Mouse (Mus musculus): ENCODE results near the gene Slc24a3. TPM values are rescaled to one million over a fixed set of nuclear protein-coding genes. Genes with fewer than 3 reads are reported as not detected.

Gene Slc24a3
- polyA plus RNA-seq, 1 experiment: 103 TPM

DNA sequence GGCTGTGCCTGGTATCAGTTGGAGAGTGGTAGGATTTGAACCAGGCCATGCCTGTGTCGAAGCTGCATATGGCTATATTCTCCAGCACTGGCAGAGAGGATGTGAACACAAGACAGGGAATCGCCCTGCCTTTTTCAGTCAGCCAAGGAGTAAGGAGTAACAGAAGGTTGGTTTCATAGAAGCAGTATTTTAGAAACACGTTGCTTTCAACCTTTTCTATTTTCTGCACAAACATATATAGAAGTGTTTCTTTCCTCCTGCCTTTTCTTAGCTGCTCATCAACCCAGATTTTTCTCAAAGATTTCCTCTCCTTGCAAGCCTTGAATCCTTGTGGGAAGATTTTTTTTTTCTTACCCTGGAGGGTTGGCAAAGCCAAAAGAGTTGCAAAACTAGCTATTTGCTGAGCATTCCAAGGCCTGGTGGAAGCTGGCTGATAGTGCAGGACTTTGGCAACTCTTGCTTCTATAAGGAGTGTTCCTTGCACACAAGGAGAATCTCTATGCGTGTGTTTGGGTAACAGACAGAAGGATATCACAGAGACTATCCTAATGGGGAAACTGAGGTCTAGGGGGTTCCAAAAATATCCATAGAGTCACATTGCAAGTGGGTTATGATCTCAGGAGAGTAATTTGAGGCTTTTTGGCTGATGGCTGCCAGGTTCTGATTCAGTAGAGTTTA, 5.6 kb downstream of the Slc24a3 start:
- Histone ChIP-seq H3K4me3 (ENCODE audit: insufficient read depth, low read depth, low read length) (no peak overlapping the region), H3K27ac (replicated peaks; ENCODE audit: low read depth, low read length) (peak overlapping the region; percentile 1; the same call in 1 of the 2 replicates), H3K4me1 (ENCODE audit: control insufficient read depth, insufficient read depth, insufficient read length, low read length) (peaks cover 12% of the 10 kb centered on the region)

GRCm38 (mm10) chr2:145175036-145175435, 7.5 kb downstream of the Slc24a3 start:
- Histone ChIP-seq H3K4me3 (ENCODE audit: insufficient read depth, low read depth, low read length) (no peak overlapping the region), H3K27ac (replicated peaks; ENCODE audit: low read depth, low read length) (no peak overlapping the region), H3K4me1 (ENCODE audit: control insufficient read depth, insufficient read depth, insufficient read length, low read length) (peaks cover 12% of the 10 kb centered on the region)

- no peaks in the 10 kb centered on the region for H3K4me1 ChIP-seq (ENCODE audit: control insufficient read depth, insufficient read depth, insufficient read length, low read length)
- no peak overlapping the region for H3K4me3 ChIP-seq (ENCODE audit: insufficient read depth, low read depth, low read length)
- no peak overlapping the region for H3K27ac ChIP-seq (replicated peaks; ENCODE audit: low read depth, low read length)
Observed at GRCm38 (mm10) chr2:145182410-145182809, 14.9 kb downstream of the Slc24a3 start.

DNA sequence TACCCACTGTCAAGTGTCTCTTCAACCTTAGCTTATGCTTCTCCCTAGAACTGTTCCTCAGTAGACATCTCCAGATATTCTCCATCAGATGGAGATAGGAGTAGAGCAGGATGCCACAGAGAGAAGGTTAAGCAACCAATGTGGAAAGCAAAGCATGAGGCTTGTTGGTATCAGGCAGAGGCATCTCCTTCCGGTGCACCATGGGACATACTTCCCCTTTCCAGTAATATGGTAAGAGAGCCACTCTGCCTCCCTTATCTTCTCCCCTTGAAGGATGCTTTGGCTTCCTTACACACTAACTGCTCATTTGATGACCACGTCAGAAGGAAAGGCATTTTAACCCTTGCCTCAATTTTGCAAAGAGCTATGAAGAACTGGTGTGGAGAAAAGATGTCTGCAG, 21.3 kb downstream of the Slc24a3 start:
- no peak overlapping the region for H3K27ac ChIP-seq (replicated peaks; ENCODE audit: low read depth, low read length)
- peaks cover 5% of the 10 kb centered on the region for H3K4me1 ChIP-seq (ENCODE audit: control insufficient read depth, insufficient read depth, insufficient read length, low read length)
- no peak overlapping the region for H3K4me3 ChIP-seq (ENCODE audit: insufficient read depth, low read depth, low read length)

- no peak overlapping the region for H3K4me3 ChIP-seq (ENCODE audit: insufficient read depth, low read depth, low read length)
- peaks cover 11% of the 10 kb centered on the region for H3K4me1 ChIP-seq (ENCODE audit: control insufficient read depth, insufficient read depth, insufficient read length, low read length)
- H3K27ac ChIP-seq (replicated peaks; ENCODE audit: low read depth, low read length): no peak overlapping the region
Observed at GRCm38 (mm10) chr2:145196043-145196442, 28.5 kb downstream of the Slc24a3 start.

GRCm38 (mm10) chr2:145196501-145197042, 29.0 kb downstream of the Slc24a3 start:
- no peak overlapping the region for H3K4me3 ChIP-seq (ENCODE audit: insufficient read depth, low read depth, low read length)
- H3K27ac ChIP-seq (replicated peaks; ENCODE audit: low read depth, low read length): no peak overlapping the region

DNA sequence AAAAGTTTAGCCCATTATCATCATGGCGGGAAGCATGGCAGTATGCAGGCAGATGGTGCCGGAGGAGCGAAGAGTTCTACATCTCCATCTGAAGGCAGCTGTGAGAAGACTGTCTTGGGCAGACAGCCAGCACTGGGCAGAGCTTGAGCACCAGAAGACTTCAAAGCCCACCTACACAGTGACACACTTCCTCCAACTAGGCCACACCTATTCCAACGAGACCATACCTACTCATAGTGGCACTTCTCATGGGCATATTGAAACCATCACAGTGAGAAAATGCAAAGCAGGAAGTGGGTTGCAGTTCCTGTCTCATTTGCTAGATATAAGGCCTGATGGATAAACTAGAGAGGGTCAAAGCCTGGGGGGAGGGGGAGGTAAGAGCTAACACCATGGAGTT, 29.5 kb downstream of the Slc24a3 start:
- Histone ChIP-seq H3K27ac (replicated peaks; ENCODE audit: low read depth, low read length) (no peak overlapping the region), H3K4me3 (ENCODE audit: insufficient read depth, low read depth, low read length) (no peak overlapping the region), H3K4me1 (ENCODE audit: control insufficient read depth, insufficient read depth, insufficient read length, low read length) (peaks cover 10% of the 10 kb centered on the region)

More at GRCm38 (mm10) chr2:145196501-145197042, 29.0 kb downstream of the Slc24a3 start:
- H3K4me1 ChIP-seq (ENCODE audit: control insufficient read depth, insufficient read depth, insufficient read length, low read length): peaks cover 11% of the 10 kb centered on the region

- no peak overlapping the region for H3K4me3 ChIP-seq (ENCODE audit: insufficient read depth, low read depth, low read length)
- no peaks in the 10 kb centered on the region for H3K4me1 ChIP-seq (ENCODE audit: control insufficient read depth, insufficient read depth, insufficient read length, low read length)
- no peak overlapping the region for H3K27ac ChIP-seq (replicated peaks; ENCODE audit: low read depth, low read length)
Observed at GRCm38 (mm10) chr2:145213587-145213986, 46.0 kb downstream of the Slc24a3 start.

GRCm38 (mm10) chr2:145214086-145214831, 46.7 kb downstream of the Slc24a3 start:
- Histone ChIP-seq H3K4me1 (ENCODE audit: control insufficient read depth, insufficient read depth, insufficient read length, low read length) (no peaks in the 10 kb centered on the region), H3K4me3 (ENCODE audit: insufficient read depth, low read depth, low read length) (no peak overlapping the region), H3K27ac (replicated peaks; ENCODE audit: low read depth, low read length) (no peak overlapping the region)

GRCm38 (mm10) chr2:145216580-145216979, 49.0 kb downstream of the Slc24a3 start:
- no peaks in the 10 kb centered on the region for H3K4me1 ChIP-seq (ENCODE audit: control insufficient read depth, insufficient read depth, insufficient read length, low read length)
- H3K27ac ChIP-seq (replicated peaks; ENCODE audit: low read depth, low read length): no peak overlapping the region
- no peak overlapping the region for H3K4me3 ChIP-seq (ENCODE audit: insufficient read depth, low read depth, low read length)

DNA sequence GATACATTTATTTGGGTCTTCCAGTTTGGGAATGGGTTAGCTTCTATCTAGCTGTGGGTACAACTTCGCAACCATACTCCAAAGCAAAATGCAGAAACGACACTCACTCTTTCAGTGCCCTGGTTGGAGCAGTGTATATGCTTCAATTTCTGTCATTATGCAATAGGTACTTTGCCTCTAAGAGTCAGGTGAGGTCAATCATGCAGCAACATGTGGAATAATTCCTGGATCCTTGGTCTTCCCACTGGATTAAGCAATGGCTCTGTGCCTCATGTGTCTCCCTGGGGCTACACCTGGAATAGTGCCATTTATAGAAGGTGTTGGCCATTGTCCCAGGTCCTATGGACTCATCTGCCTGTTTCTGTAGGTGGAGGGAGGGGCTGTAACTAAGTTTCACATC, 49.9 kb downstream of the Slc24a3 start:
- Histone ChIP-seq H3K4me1 (ENCODE audit: control insufficient read depth, insufficient read depth, insufficient read length, low read length) (no peaks in the 10 kb centered on the region), H3K27ac (replicated peaks; ENCODE audit: low read depth, low read length) (no peak overlapping the region), H3K4me3 (ENCODE audit: insufficient read depth, low read depth, low read length) (no peak overlapping the region)

DNA sequence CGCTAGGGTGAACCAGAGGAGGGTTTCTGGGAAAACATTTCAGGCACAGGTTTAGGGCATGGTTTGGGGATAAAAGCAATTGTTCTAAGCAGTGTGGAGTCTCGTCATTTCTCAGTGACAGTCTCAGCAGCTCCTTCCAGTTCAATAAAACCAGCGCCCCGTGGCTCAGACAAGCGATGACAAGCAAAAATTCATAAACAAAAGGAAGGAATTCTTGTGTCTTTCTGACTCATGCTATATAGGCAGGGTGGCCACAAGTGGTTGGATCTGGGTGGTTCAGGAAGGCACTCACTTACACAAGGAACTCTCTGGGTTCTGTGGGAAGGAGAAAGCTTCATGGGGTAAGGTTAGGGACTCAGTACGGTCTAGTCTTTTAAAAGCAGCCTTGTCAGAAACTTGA, 51.7 kb downstream of the Slc24a3 start:
- Histone ChIP-seq H3K4me1 (ENCODE audit: control insufficient read depth, insufficient read depth, insufficient read length, low read length) (no peaks in the 10 kb centered on the region), H3K27ac (replicated peaks; ENCODE audit: low read depth, low read length) (no peak overlapping the region), H3K4me3 (ENCODE audit: insufficient read depth, low read depth, low read length) (no peak overlapping the region)

DNA sequence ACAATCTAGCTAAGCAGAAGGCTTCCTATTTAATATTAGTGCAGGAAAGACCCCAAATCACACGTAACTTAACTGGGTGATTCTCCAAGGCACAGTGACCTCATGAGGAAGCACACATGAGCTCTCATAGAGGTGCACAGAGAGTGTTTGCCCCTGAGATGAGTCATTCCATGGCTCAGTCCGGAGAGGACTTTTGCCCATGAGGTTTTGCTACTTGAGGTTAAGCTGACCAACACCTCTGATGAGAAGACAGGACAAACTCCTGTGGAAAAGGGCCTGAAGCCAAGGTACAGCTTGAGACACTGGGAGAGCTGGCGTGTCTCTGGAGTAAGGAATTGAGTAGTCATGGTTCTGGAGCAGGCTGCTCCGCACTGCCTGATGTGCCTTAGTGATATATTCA, 56.1 kb downstream of the Slc24a3 start:
- H3K4me1 ChIP-seq (ENCODE audit: control insufficient read depth, insufficient read depth, insufficient read length, low read length): peaks cover 3% of the 10 kb centered on the region; the same call in 1 of the 2 replicates
- H3K27ac ChIP-seq (replicated peaks; ENCODE audit: low read depth, low read length): no peak overlapping the region
- H3K4me3 ChIP-seq (ENCODE audit: insufficient read depth, low read depth, low read length): no peak overlapping the region

DNA sequence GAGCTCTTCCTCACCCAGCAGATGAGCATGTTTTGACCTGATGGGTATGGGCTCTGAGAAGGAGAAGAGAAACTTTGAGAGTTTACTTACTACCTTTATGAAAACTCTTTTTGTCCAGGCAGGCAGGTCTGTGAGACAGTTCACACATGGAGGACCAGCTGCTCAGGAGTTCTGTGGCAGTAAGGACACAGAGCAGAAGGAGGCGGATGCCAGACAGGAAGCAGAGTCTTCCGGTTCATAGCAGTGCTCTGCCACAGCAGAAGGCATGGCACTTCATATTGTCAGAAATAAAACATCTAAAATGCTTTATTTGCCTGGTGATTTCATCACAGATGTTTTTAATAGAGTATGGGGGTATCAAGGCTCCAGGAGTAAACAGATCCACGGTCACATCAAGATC, 58.1 kb downstream of the Slc24a3 start:
- H3K4me3 ChIP-seq (ENCODE audit: insufficient read depth, low read depth, low read length): no peak overlapping the region
- peaks cover 3% of the 10 kb centered on the region; the same call in 1 of the 2 replicates for H3K4me1 ChIP-seq (ENCODE audit: control insufficient read depth, insufficient read depth, insufficient read length, low read length)
- H3K27ac ChIP-seq (replicated peaks; ENCODE audit: low read depth, low read length): no peak overlapping the region

GRCm38 (mm10) chr2:145226100-145226499, 58.5 kb downstream of the Slc24a3 start:
- no peak overlapping the region for H3K4me3 ChIP-seq (ENCODE audit: insufficient read depth, low read depth, low read length)

More at GRCm38 (mm10) chr2:145226100-145226499, 58.5 kb downstream of the Slc24a3 start:
- peaks cover 3% of the 10 kb centered on the region; the same call in 1 of the 2 replicates for H3K4me1 ChIP-seq (ENCODE audit: control insufficient read depth, insufficient read depth, insufficient read length, low read length)
- H3K27ac ChIP-seq (replicated peaks; ENCODE audit: low read depth, low read length): no peak overlapping the region
